Mouse (Mus musculus) retina, postnatal 7 days (tissue): ENCODE data around the gene 1700067K01Rik.
"Not testable (repeated sequence)": the region's sequence is repeated elsewhere in the genome, so short reads cannot be mapped to it uniquely, and the experiment has no call there.

Experiments used
- DNase-seq: peaks from one replicate; pipeline ENCODE4 v3.0.0-alpha.2; 2012; ENCODE audit warnings: low read depth, low spot score

1700067K01Rik gene

GRCm38 (mm10) chr8:83982449-83982848 is 18.9 kb upstream of the 1700067K01Rik start:
- no peak for DNase-seq

DNA sequence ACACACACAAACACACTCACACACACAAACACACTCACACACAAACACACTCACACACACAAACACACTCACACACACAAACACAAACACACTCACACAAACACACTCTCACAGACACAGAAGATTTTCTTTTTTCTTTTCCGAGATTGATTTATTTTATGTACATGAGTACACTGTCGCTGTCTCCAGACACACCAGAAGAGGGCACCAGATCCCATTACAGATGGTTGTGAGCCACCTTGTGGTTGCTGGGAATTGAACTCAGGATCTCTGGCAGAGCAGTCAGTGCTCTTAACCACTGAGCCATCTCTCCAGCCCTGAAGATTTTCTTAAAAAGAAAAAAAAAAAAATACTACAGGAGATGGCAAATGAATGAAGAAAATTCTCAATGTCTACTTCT is 18.1 kb upstream of the 1700067K01Rik start:
- not testable (repeated sequence) for DNase-seq

DNA sequence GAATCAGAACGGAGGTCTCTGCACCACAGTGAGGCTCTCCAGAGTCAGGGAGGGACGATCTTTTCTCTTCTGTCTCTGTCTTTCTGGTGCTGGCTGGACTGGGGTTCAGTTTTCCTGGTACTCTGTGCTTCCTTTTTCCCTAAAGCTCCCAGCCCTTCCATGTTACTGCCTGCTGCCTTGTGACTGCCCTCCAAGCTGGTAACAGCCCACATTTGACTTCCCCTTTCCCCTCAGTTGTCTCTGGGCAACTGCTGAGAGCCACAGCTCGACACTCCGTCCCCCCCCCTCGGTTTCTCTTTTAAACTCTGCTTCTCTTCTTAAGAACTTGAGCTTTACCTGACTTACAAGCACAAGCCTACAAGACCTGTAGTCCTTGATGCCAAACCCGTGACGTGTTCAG is 12.1 kb upstream of the 1700067K01Rik start:
- DNase-seq = no peak

GRCm38 (mm10) chr8:83990170-83990569 is 11.1 kb upstream of the 1700067K01Rik start:
- no peak for DNase-seq

DNA sequence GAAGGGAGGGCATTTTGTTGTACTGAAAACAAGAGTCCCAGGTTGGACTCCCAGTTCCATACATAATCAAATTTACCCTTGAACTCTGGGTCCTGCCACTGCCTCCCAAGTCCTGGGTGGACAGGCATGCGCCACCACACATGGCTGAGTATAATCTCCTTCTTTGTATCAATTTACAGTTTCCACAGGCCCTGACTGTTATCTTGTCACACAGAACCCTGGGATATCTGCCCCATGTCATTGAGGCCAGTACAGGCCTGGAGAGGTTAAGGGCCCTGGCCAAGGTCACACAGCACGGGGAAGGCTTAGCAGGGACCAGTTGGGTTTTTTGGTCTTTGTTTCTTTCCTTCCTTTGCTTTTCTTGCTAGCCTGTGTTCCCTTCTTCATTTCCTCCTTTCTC is 8.8 kb upstream of the 1700067K01Rik start:
- no peak for DNase-seq

DNA sequence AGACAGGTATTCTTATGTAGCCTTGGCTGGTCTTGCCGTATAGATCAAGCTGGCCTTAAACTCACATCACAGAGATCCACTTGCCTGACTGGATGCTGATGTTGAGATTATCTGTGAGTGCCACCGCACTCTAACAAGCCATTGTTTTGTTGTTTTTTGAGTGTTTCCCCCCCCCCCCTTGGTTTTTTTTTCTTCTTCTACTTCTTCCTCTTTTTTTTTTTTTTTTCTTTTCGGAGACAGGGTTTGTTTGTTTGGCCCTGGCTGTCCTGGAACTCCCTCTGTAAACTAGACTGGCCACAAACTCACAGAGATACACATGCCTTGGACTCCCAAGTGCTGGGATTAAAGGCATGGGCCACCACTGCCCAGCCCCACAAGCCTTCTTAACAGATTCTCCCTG is 7.3 kb upstream of the 1700067K01Rik start:
- no peak for DNase-seq

GRCm38 (mm10) chr8:83995973-83996372 is 5.3 kb upstream of the 1700067K01Rik start:
- DNase-seq = no peak

DNA sequence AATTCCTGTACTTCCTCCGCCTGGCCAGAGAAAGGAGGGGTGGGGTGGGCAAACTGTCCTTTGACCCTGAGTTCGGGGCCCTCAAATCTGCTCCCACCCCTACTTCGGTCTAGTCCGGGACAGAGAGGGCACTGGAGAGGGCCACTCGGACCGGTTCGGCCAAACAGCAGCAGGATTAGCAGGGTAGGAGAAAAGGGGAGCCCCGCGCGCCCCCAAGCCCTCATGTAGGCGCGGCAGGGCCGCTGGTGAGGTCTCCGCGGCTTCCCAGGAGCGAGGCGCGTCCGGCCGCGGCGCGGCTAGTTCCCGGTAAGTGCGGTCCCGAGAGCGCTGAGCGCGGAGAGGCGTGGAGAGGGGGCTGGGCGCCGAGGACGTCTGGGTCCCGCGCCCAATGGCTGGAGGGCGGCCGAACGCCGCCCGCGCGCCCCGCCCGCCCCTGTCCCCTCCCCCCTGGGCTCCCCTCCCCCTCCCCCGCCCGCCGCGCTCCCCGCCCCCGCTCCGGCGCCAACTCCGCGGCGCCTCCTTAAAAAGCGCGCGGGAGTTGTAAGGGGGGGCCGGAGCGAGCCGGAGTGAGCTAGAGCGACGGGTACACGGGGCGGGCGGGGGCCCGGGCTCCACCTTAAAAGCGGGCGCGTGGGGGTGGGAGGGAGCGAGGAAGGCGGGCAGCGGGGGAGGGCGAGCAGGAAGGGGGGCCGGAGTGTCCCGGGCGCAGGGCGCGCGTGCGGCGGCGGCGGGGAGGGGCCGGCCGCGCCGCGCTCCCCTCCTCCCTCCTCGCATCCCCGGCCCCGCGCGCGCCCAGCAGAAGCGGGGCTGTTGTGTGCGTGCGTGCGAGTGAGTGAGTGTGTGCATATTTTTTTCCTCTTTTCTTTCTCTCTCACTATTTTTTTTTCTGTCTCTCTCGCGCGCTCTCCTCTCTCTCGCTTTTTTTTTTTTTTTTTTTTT is 4.5 kb upstream of the 1700067K01Rik start:
- peak; percentile 65 for DNase-seq

DNA sequence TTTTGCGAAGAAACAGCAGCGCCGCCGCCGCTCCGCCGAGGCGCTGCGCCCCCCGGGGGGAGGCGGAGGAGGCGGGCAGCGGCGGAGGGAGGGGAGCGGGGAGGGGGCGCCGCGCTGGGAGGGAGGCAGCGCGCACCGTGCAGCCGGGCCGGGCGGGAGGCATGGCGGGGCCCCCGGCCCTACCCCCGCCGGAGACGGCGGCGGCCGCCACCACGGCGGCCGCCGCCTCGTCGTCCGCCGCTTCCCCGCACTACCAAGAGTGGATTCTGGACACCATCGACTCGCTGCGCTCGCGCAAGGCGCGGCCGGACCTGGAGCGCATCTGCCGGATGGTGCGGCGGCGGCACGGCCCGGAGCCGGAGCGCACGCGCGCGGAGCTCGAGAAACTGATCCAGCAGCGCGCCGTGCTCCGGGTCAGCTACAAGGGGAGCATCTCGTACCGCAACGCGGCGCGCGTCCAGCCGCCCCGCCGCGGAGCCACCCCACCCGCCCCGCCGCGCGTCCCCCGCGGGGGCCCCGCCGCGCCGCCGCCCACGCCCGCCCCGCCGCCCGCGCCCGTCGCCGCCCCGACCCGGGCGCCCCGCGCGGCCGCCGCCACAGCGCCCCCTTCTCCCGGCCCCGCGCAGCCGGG is 3.7 kb upstream of the 1700067K01Rik start, which contains the start of gene Samd1:
TSS of gene Samd1 (plus strand) at position 162 of the 631 bp plus-strand sequence.
- no peak for DNase-seq

GRCm38 (mm10) chr8:83998231-83999056 is 2.9 kb upstream of the 1700067K01Rik start:
- DNase-seq = no peak

DNA sequence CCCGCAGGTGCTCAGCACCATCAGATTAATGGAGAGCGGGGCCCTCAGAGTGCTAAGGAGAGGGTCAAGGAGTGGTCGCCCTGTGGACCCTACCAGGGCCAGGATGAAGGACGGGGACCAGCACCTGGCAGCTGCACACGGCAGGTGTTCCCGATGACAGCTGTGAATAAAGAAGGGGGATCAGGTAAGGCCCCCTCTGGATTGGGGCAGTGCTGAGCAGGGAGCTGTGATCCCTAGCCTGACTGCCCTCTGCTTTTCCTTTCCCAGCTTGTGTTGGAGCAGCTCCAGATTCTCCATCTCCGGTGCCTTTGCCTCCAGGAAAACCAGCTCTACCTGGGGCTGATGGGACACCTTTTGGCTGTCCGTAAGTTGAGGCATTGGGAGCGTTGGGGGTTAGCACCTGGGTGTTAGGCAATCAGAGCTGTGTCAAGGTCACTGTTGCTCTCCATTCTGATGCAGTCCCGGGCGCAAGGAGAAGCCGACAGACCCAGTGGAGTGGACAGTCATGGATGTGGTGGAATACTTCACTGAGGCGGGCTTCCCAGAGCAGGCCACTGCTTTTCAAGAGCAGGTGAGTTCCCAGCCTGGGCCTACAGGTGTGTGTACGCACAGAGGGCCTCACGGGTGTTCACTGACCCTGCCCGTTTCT is 2.1 kb upstream of the 1700067K01Rik start:
- DNase-seq = no peak

- DNase-seq = no peak
These were observed 1.5 kb upstream of the 1700067K01Rik start for GRCm38 (mm10) chr8:83999825-84000224.

- no peak for DNase-seq
These were observed 1.8 kb downstream of the 1700067K01Rik start for GRCm38 (mm10) chr8:84002957-84003611.

GRCm38 (mm10) chr8:84003612-84004246 is 2.4 kb downstream of the 1700067K01Rik start:
- DNase-seq = no peak

DNA sequence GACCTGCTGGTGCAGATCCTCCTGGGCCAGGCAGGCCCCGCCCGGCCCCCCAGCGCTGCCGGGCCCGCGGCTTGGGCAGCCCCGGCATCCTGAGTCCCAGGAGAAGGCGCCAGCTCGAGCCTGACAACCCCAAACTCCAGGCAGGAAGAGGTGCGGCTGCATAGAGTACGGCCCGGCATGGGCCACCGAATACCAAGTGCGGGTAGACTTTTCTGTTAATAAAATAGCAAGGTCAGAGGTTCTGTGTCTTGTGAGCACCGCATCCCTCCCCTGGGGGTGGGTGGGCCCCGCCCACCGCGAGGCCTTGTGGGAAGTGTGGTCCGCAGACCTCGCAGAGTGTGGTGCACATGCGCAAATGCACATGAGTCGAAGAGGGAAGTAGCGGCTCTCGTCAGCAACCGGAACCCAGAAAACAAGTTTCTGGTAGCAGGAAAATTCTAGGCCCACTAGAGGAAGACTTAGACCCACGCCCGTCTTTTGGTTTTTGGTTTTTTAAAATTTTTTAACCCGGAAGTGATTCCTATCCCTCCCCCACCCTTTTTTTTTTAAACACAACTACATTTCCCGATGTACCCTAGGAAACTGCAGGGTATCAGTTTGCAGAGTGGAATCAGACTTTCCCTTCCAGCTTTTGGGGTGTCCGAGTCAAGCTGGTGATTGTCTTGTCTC is 3.4 kb downstream of the 1700067K01Rik start:
- DNase-seq = peak; percentile 79

DNA sequence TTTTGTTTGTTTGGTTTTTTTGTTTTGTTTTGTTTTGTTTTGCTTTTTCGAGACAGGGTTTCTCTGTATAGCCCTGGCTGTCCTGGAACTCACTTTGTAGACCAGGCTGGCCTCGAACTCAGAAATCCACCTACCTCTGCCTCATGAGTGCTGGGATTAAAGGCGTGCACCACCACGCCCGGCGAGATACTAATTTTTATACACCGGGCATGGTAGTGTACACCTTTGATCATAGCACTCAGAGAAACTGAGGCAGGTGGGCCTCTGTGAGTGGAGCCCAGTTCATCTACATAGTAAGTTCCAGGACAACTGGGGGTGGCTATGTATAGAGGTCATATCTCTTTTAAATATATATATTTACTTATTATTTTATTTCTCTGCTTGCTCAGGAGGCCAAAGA is 4.2 kb downstream of the 1700067K01Rik start:
- DNase-seq = not testable (repeated sequence)

- no peak for DNase-seq
These were observed 7.1 kb downstream of the 1700067K01Rik start for GRCm38 (mm10) chr8:84008362-84008761.

DNA sequence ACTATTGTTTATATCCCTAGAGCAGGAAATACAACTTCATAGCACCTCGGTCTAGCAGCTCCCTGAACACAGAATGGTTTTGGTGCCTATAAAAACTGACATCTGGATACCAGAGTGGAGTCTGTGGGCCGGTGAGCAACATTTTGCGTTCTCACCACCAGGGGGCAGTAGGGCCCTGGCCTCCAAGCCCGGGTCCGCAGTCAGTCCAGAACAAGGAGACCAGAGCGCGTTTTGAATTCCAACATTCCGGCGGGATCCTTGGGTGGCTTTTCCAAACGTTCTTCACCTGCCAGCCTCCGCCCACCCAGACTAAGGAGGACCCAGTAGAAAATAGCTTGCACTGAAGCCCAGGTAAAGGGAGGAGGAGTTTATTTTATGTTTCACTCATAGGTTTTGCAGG is 8.6 kb downstream of the 1700067K01Rik start:
- DNase-seq = peak; percentile 73
